Mouse (Mus musculus) heart, adult 9 months (tissue): ENCODE measurements at regions not wholly inside any gene's neighbourhood (a gene's known extent, or its start where the extent isn't known, plus 50 kb on each side); places are given as distances from the start of the nearest gene placed in this dataset.

Experiments used
- DNase-seq, 2 experiments: peaks; one replicate each; pipeline ENCODE4 v3.0.0; 2022; ENCODE audit warnings: low spot score in 2 of 2

DNA sequence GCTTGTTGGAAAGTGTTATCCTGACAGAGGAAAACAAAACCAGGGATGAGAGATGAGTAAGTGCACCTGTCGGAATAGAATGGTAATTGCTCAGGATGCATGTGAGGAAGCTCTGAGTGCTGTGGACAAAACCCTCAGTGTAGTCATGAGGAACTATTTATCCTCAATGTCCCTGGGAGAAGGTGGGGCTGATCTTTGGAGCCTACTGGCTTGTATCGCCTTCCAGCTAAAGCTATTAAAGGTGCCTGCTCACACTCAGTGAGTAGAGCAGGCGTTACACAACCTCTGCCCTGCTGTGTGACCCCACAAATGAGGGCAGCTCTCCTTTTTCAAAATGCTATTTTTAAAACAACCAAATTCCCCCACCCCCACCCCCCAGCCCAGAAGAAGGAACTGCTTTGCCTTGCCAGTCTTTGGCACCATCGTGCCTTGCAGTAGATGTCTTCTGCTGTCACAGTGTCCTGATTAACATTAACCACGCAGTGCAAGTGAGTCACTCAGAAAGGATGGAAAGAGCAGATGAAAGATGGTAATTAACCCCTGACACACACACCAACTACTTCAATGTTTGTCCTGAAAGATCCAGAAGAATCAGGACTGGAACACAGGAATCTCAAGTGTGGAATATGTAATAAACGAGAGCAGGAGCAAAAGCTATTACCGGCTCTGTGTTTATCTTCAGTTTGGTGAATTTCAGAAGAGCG lies 440.8 kb upstream of the Tnp1 start:
- no peak for DNase-seq

DNA sequence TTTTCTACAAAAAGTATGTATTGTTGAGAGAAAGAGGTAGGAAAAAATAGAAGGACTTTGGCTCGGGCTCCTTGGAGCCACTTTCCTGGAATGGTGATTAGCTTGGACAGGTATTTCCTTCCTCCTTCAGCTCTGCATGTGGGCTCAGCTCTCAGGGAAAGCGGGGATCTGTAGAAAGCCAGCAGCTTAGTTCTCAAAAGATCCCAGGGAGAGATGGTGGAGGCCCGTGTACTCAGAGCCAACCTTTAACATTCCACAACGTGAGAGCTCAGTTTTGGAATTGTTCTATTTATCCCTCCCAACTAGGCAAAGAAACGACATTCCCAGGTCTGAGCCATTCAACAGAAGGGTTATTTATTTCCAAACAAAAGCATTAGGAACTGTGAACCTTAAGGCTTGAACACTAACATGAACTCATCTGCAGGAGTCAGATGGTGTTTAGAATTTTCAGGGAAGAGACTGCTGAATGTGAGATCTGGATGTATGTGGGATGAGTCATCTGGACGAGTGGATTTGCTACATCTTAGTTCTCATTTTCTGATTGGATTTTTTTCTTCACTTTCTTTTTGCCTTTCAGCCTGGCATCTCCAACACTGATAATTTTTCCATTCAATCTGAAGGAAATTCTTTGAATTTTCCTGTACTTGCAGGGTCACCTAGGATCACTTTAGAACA lies 428.6 kb upstream of the Tnp1 start:
- DNase-seq: no peak

DNA sequence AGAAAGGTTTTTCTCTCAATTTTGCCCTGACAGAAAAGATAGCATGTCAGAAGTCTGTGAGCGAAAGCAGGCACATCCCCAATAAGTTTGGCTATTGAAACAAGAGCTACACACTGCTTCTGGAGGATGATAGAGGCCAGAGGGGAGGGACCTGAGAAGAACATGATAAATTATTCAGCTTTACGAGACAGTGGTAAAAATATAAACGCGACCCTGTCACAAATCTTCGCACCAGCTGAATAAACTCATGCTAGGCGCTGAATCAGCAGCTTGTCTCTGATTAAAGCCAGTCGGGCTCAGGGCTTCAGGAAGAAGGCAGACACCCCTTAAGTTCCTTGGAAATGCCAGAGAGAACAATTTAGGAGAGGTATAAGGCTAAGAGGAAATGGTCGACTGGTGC lies 422.7 kb upstream of the Tnp1 start:
- no peak for DNase-seq

DNA sequence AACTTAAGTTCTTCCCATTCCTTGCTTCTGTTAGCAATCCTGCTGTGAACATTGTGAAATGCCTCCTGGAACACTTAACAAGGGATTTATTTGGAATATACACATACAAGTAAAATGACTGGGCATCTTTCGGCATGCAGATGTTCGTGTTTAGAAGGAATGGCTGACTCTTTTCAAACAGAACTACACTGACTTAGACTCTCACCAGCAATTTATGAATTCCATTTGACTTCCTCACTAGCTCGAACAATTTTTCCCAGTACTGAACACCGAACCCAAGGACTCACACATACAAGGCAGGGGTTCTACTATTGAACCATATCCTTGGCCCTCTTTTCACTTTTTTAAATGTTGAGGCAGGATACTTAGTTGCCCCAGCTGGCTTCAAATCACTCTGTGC lies 412.4 kb upstream of the Tnp1 start:
- no peak for DNase-seq

DNA sequence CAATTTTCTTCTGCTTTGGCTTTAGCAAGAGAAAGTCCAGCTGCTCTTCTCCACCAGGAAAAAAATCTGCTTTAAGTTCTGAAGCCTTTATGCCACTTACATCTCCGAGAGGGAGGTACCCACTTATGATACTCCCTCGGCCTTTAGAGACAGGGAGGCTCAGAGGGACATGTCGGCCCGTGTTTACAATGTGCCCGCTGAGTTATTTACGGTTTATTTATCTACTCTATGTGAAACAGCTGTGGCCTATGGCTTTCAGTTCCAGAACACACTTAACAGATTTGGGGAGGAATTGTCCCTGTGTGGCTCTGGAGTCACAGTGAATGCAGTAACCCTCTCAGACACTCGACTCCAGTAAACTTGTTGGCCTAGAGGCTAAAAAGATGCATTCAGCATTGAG lies 409.3 kb upstream of the Tnp1 start:
- no peak for DNase-seq

DNA sequence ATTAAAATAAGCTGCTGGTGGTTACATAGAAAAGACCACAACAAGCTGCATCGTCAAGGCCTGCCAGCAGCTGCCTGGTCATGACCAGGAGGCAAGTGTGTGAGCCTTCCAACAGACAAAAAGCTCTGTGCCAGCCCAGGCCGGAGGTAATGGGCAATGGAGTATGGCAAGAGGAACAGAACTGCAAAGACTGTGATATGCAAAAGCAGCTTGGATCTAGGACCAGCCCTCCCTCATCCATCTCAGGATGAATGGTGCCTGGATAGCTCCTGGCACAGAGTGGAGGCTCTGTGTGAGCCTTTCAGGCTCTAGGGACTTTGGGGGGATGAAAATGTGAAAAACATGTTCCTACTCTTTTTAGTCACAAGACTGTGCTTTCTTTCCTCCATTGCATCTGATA lies 402.5 kb upstream of the Tnp1 start:
- DNase-seq: no peak

DNA sequence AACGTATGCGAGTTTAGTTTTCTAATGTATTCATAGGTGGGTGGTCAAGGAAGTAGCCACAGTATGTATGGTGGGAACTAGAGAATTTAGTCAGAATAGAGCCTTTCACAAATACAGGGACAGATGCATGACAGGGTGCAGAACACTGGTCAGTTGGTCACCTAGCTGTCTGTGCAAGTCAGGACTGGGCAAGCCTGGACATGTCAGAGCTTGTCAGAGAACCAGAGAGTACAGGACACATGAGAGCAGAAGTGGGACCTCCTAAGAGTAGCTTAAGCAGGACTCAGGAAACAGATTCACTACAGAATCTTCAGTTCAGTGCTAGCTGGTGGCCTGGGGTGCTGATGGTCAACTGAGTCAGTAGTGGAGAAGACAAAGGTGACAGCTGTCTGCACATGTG lies 395.7 kb upstream of the Tnp1 start:
- no peak for DNase-seq

DNA sequence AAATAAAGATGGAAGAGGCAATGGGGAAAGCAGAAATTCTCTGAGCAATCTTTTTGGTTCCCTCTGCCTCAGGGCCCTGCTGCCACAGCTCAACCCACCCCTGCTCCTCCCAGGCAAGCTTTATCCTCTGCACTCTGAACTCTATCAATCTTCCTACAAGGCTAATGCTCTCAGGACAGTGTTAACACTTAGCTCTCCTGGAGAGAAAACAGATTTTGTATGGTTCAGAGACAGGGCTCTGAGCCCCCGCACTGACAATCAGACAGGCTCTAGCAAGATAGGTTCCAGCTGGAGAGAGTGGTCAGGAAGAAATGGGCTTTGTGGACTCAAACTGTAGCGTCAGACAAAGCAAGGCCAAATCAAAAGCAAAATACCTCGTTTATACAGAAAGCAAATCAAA lies 383.5 kb upstream of the Tnp1 start:
- DNase-seq: no peak

DNA sequence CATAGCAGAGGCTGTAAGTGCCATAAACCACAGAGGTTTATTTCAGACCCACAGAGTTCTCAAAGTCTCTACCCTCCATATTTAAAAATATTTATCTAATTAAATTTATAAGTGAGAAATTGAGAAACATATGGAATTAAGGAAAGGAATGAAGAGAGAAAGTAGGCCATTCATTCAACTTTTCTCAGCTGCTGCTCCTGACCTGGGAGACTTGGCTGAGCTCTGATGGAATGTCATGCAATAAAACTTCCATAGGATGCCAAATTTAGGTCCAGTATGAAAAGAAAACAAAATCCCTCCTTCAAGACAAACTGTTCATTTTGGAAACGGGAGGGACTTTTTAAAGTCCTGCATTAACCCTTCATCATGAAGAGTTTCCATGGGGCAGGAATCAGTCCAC lies 379.3 kb upstream of the Tnp1 start:
- DNase-seq: no peak

DNA sequence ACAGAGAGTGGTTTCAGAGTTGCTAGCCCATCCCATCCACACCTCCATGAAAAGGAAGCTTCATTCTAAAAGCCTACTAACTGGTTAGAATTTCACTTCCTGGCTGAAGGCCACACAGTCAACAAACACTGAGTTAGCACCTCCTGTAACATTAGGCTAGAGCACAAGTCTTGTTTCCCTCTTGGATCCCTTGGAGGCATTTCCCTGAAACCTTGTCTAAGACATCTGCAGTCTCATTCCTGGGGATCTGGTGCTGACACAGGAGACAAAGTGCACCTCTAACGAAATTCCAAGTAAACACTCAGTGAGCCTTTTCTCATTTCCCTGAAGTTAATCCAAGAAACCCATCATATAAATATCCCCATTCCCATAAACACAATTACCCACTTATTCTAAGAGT lies 378.8 kb upstream of the Tnp1 start:
- DNase-seq: no peak

DNA sequence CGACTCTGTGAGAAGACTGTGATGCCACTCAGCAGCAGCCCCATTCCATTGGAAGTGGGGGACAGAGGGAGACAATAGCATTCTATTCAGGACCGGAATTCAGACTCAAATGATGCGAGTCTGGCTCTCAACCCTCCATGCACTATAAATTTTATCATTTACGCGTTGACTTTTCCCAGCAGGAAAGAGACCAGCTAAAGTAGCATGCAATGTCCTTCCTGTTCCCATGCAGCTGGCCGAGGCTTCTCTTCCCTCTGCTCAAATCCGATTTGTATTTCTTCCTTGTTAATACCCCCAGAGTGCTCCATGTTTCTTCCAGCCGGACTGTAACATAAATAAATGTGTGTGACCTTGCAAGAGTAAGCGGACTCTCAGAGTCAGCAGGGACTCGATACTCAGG lies 376.4 kb upstream of the Tnp1 start:
- DNase-seq: no peak

DNA sequence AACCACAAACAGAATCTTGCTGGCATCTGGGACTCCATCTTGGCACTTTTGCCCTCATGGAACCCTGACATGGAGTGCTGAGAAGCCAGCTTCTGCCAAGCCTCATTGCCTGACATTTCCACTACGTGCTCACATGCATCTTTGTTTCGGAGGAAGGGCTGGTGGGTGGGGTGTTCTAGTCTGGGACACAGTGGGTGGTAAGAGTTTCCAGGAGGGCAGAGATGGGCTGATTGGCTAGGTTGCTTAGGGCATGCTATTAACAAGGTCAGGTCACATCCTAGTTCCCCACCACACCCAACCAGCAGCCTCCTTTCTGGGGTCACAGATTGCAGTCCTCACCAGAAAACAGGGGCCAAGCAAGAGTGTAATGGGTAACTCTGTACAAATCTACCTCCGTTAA lies 374.3 kb upstream of the Tnp1 start:
- DNase-seq: no peak

DNA sequence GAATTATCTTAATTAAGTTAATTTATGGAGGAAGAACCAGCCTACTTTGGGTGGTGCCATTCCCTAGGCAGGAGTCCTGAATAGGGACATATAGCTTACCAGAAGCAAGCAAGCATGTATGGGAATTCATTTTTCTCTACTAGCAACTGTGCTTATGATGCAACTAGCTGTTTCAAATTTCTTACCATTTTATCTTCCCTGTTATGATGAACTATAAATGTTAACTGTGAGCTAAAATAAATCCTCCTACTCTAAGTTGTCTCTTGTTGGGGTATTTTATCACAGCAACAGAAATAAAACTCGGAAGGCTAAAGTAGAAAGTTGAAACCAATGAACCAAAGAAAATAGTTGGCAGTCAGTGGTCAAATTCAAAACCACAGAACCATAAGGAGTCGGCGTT lies 373.5 kb upstream of the Tnp1 start:
- no peak for DNase-seq

DNA sequence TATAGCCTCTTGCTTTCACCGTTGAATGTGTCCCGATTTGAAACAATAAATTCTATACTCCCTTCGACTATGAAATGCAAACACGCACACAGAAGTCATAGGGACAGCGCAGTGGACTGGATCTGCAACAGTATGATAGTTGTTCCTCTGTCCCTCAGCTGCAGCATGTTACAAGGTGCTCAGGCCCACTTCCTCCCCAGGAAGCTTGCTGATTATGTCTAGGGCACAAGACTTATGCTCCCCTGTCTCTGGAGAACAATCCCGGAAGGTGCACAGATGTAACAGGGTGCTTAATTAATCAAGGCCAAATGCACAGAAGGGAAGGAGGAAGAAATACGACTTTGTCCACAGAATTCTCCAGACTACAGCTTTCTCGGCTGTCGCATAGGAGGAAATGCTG lies 365.9 kb upstream of the Tnp1 start:
- peak in 1 of 2 experiments; percentile 6 for DNase-seq

DNA sequence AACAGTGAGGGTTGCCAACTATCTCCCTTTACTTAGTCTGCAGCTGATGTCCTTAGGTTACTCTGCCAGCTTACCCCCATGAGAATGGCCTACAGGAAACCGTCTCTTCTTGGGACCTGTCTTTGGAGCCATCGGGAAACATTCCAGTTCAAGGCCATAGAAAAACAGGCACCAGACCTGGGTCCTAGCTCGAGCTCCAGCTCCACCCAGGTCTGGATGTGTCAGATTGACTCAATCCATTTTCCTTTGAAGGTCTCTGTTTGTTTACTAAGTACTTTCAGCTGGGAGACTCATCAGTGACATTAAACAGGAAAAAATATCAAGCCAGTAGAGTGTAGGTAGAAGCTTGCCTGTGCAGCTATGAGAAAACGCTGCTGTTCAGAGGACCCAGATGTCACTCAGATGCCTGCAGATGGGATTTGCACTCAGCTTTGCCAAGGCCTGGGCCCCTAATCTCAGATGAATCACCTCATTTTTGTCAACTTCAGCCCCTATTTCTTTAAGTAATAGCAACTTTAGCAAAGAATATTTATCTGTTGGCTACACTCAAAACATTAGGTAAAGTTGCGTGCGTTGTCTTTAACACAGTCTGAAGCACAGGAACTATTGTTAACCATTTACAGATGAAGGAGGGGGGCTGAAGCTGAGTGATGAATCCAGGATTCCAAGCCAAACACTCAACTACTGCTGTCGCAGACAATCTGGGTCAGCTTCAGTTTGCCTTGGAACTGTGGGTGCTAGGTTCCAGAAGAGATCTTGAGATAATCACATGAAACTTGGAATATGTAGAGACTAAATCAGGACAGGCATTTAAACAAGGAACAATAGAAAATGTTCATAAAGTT lies 359.0 kb upstream of the Tnp1 start:
- peak in 1 of 2 experiments; percentile 44 for DNase-seq

DNA sequence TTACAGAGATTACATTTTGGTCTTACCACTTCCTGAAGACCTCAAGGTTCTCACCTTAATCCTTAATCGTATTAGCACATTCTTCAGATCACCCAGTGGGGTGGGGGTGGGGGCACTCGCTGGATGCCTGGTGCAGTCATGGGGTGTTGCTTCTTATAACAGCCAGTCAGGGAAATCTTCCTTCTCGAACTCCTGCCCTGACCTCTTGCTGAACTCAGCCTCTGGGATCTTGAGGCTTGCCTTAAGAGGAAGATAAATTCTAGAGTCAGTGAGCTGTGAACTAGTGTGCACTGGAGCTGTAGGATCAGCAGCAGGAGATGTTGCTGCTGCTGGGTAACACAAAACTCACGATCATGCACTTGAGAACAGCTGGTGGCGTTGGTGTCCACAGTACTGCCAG lies 352.5 kb upstream of the Tnp1 start:
- no peak for DNase-seq

DNA sequence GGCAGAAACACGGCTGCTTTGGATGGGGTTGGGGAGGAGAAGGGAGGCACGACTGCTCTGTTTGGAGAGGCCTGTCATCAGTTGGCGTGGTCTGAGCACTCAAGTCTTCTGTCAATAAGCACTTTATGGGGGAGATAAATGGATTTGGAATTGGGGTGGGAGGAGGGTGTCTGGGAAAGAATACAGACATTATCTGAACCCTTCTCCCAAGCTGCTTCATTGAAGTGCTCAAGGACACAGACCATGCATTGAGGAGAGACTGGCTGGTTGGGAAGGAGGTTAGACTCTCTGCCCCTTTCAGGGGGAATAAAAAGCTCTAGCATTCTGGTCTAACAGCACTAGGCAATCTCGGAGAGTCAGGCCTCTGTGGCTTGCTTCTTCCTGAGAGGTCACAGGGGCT lies 350.1 kb upstream of the Tnp1 start:
- no peak for DNase-seq

DNA sequence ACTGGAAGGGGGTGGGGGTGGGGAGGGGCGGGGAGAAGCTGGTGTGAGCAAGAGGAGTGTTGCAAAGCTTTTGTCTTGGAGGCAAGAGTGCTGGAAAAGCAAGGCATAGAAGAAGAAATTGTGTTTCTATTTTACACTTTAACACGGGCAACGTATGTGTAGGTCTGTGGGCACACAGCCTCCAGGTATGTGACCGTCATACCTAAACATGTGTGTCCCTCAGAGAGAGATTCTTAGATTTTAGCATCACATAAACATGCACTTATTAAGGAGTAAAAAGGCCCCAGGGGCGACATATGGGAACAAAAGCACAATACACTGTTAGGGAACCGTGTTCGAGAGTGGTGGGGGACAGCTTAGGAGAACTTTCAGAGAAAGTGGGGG lies 348.6 kb upstream of the Tnp1 start:
- no peak for DNase-seq

DNA sequence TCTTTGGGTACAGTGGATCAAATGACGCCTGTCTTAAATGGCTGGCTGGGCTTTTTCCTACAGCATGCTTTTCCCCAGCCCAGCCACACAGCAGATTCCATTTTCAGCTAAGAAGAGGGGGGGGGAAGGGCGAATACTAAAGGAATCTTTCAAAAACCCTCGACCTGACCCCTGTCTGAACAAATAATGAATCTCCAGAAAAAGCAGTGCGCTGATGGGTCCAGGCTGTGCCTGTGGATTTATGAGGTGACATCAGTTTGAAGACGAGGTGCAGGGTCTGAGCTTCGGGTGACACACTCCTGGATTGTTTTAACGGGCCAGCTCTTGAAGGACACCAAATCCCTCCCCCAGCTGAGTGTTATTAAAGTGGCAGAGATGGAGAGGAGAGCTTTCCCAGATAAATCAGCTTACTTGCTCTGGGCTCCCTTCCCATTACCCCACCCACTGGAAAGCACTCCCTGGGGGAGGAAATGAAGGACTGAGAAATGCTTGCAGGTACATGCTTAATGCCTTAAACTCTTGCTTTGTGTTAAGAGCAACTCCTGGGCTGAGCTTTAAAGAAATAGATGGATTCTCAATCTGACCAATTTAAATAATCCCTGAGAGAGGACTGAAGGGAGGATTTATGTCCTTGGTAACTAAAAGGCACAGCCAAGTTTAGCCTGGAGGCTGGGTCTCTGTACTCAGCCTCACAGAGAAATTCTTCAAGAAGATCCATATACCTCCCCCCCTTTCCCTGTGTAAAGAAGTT lies 348.0 kb upstream of the Tnp1 start:
- peak; percentile 45 to 59 for DNase-seq

DNA sequence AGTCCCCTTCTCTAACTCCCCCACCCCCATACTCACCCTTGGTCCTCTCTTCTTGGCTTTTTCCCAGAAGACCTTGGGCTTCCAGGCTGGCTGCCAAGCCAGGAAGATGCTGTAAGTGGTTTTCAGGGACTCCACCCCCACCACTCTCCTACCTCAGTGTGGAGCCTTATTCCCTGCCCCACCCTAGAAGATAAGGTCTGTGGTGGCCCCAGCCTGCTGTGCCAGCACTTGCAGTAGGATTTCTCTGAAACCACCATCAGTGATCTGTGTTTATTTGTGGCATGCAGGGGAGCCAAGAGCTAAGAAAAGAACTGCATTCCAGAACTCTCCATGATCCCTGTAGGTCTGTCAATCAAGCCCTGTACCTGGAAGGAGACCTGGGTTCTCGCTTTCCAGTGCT lies 346.4 kb upstream of the Tnp1 start:
- peak; percentile 66 to 72 for DNase-seq

DNA sequence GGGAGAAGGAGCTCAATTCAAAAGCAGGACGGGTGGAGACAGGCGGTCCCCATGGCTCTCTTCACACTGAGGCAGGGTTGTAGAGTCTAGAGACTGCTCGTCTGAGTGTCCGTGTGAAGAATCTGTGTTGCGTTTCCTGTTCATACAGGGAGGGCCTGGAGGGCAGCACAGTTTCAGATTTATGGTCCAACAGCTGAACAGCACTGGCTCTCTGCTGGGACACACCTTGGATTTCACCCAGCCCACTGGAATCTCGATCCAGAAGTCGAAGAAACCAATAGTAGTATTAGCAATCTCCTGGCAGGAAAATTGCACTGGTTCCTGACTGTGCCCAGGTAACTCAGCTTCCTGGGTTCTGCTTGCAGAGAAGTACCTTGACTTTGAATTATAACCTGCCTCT lies 345.6 kb upstream of the Tnp1 start:
- DNase-seq: no peak

DNA sequence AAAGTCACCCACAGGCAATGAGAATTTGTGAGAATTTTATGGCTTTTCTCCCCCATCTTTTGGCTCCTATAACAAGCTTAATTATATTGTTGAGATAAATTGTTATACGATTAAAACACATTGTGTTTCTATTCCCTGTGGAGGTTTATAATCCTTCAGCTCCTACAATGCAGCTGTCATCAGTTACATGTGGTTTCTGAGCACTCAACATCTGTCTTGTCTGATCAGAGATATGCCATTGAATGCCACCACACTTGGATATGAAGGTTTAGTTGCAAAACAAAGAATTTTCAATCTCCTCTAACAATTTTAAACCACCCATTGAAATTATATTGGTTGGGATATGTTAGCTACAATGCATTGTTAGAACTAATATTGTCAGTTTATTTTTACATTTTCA lies 338.7 kb upstream of the Tnp1 start:
- DNase-seq: no peak
